In the genomic region with DNA sequence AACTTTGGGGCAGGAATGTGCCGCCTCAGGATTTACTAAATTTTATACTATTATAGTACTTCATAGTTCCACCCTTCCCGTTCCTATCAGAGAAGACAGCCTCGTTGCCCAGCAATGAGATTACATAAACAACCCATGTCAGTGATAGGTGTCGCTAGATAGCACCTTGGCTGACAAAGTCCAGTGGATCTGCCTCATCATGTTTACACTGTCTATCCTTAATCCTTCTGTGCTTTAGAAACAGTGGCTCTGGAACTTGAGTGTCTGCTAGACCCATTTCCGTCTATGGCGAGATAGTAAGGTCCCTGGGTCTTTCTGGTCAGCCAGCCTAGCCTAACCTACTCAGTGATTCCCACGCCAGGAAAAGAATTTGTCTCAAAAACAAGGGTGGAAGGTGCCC, we compare ENCODE assay signal across 17 mouse cellular contexts. TPM values are rescaled to one million over a fixed set of nuclear protein-coding genes. Genes with fewer than 3 reads are reported as not detected.
DNase-seq lines count a peak whose midpoint lies in the region; ATAC-seq lines count a peak whose summit lies in the region.
"Had no signal": no experiment of that assay in that cellular context is flagged by ENCODE, and none has a peak within 500 bp of the region (broad histone marks: within the 10 kb centered on the region; RNA-seq: fewer than 3 reads in every experiment).

No protein-coding gene starts in this region.

- no peak for DNase-seq in heart, postnatal 25 days (ENCODE audit: low spot score)
- DNase-seq in layer of hippocampus, postnatal 36 days, result no peak
- no peak for DNase-seq in cerebellum, adult 8-10 months
- DNase-seq: adrenal gland, postnatal 25 days; cerebellum, postnatal 10 days; heart, postnatal 10 days; kidney, adult 9 months; kidney, postnatal 4 days; lung, postnatal 10 days; thymus, adult 18-20 months had no signal

- no peak; the same call in 1 of the 2 replicates for ATAC-seq in heart, embryonic 16.5 days (replicated peaks; ENCODE audit: extremely low read depth, insufficient read depth, low FRiP score)
- ATAC-seq in intestine, embryonic 16.5 days, result peak; percentile 60
- ATAC-seq in liver, embryonic 15.5 days (ENCODE audit: insufficient read depth), result peak; percentile 70
- ATAC-seq in monocyte, adult 5-6 weeks (replicated peaks; ENCODE audit: insufficient number of reproducible peaks, low FRiP score, low TSS enrichment, poor library complexity, severe bottlenecking), result no peak
- ATAC-seq: hindbrain, embryonic 16.5 days; Patski had no signal

- H3K9ac ChIP-seq in heart, embryonic 16.5 days (ENCODE audit: low read length), result no peak overlapping the region
- no peak overlapping the region for H3K9ac ChIP-seq in intestine, embryonic 16.5 days (ENCODE audit: low read depth, low read length)
- H3K9ac ChIP-seq in liver, embryonic 15.5 days, result no peak overlapping the region
- H3K9ac ChIP-seq: midbrain, embryonic 12.5 days had no signal

- H3K27ac ChIP-seq in heart, embryonic 16.5 days (ENCODE audit: low read length), result no peak overlapping the region
- no peak overlapping the region; the same call in 1 of the 2 replicates for H3K27ac ChIP-seq in intestine, embryonic 16.5 days (ENCODE audit: low read length)
- peak overlapping the region; percentile 55; the same call in 1 of the 2 replicates for H3K27ac ChIP-seq in liver, embryonic 15.5 days (replicated peaks)
- H3K27ac ChIP-seq: midbrain, embryonic 12.5 days had no signal

- 0 out of 2 replicates have a peak, but pooled peaks cover 3% of the 10 kb centered on the region for H3K36me3 ChIP-seq in heart, embryonic 16.5 days (ENCODE audit: control insufficient read depth, insufficient read depth)
- no peaks in the 10 kb centered on the region for H3K36me3 ChIP-seq in intestine, embryonic 16.5 days (ENCODE audit: control insufficient read depth, insufficient read depth, low read length)
- peaks cover 29% of the 10 kb centered on the region for H3K36me3 ChIP-seq in liver, embryonic 15.5 days (replicated peaks)
- H3K36me3 ChIP-seq: midbrain, embryonic 12.5 days had no signal

- H3K4me2 ChIP-seq in heart, embryonic 16.5 days (ENCODE audit: low read depth, low read length), result peak overlapping the region; percentile 16; the same call in 1 of the 2 replicates
- H3K4me2 ChIP-seq in intestine, embryonic 16.5 days (ENCODE audit: low read depth, low read length), result no peak overlapping the region
- H3K4me2 ChIP-seq in liver, embryonic 15.5 days, result peak overlapping the region; percentile 35
- H3K4me2 ChIP-seq: midbrain, embryonic 12.5 days had no signal

- no peaks in the 10 kb centered on the region for H3K27me3 ChIP-seq in heart, embryonic 16.5 days (ENCODE audit: control insufficient read depth, insufficient read depth, low read length)
- H3K27me3 ChIP-seq in intestine, embryonic 16.5 days (replicated peaks; ENCODE audit: control insufficient read depth, insufficient read depth, low read length), result no peaks in the 10 kb centered on the region
- H3K27me3 ChIP-seq in liver, embryonic 15.5 days, result no peaks in the 10 kb centered on the region
- H3K27me3 ChIP-seq: midbrain, embryonic 12.5 days; Patski had no signal

- intact Hi-C loops in heart, postnatal 25 days (cut with DNase I), result no loop called here

- WGBS in heart, embryonic 16.5 days, result 34% methylated on average over 7 of the region's 7 CpGs
- 33% methylated on average over 7 of the region's 7 CpGs for WGBS in intestine, embryonic 16.5 days
- WGBS in liver, embryonic 15.5 days (ENCODE audit: insufficient replicate concordance), result 36% methylated on average over 7 of the region's 7 CpGs

- no peak overlapping the region for H3K4me3 ChIP-seq in heart, embryonic 16.5 days (ENCODE audit: low read length)
- H3K4me3 ChIP-seq in intestine, embryonic 16.5 days (ENCODE audit: low read length), result no peak overlapping the region
- H3K4me3 ChIP-seq in liver, embryonic 15.5 days (replicated peaks), result no peak overlapping the region
- H3K4me3 ChIP-seq: midbrain, embryonic 12.5 days had no signal

- H3K9me3 ChIP-seq in heart, embryonic 16.5 days (replicated peaks; ENCODE audit: control insufficient read depth, low read length), result no peaks in the 10 kb centered on the region
- H3K9me3 ChIP-seq in intestine, embryonic 16.5 days (ENCODE audit: control insufficient read depth, low read length), result no peaks in the 10 kb centered on the region
- no peaks in the 10 kb centered on the region for H3K9me3 ChIP-seq in liver, embryonic 15.5 days (replicated peaks)
- H3K9me3 ChIP-seq: midbrain, embryonic 12.5 days had no signal

- H3K4me1 ChIP-seq in heart, embryonic 16.5 days (ENCODE audit: control insufficient read depth, insufficient read depth, low read length), result peaks cover 2% of the 10 kb centered on the region
- peaks cover 3% of the 10 kb centered on the region for H3K4me1 ChIP-seq in intestine, embryonic 16.5 days (ENCODE audit: control insufficient read depth, insufficient read depth, low read length)
- peaks cover 24% of the 10 kb centered on the region for H3K4me1 ChIP-seq in liver, embryonic 15.5 days (replicated peaks)
- H3K4me1 ChIP-seq: midbrain, embryonic 12.5 days had no signal

RNA-seq across cellular contexts. Expression of a gene that starts 17.0 kb away (rescaled TPM):
- polyA plus RNA-seq in heart, embryonic 16.5 days (2015; fragmentation: Nextera tagmentation; extraction: Ambion mirVana), result 90.4 and 90.5 TPM in 2 replicates
- total RNA-seq in heart, postnatal 25 days (2021), result 10 to 100 TPM; 65.8 to 72.0 TPM
- polyA plus RNA-seq in intestine, embryonic 16.5 days (2015; fragmentation: Nextera tagmentation; extraction: Ambion mirVana), result 136 and 144 TPM in 2 replicates
- polyA plus RNA-seq in liver, embryonic 15.5 days (2015; fragmentation: Nextera tagmentation; extraction: Ambion mirVana), result 65.7 and 68.7 TPM in 2 replicates
- 10 to 100 TPM; 73.5 to 83.4 TPM for total RNA-seq in layer of hippocampus, postnatal 36 days (2021)
- 46.3 to 64.6 TPM (median 59.6 TPM) in 3 replicates for total RNA-seq in monocyte, adult 5-6 weeks (2017)

RNA-seq across cellular contexts. Expression of a gene that starts 17.4 kb away (rescaled TPM):
- polyA plus RNA-seq in heart, embryonic 16.5 days (2015; fragmentation: Nextera tagmentation; extraction: Ambion mirVana), result 26.9 and 28.5 TPM in 2 replicates
- total RNA-seq in heart, postnatal 25 days (2021), result 10 to 100 TPM; 40.1 to 40.4 TPM
- polyA plus RNA-seq in intestine, embryonic 16.5 days (2015; fragmentation: Nextera tagmentation; extraction: Ambion mirVana), result 55.5 and 63.0 TPM in 2 replicates
- 62.1 and 74.6 TPM in 2 replicates for polyA plus RNA-seq in liver, embryonic 15.5 days (2015; fragmentation: Nextera tagmentation; extraction: Ambion mirVana)
- 10 to 100 TPM; 14.8 to 16.1 TPM for total RNA-seq in layer of hippocampus, postnatal 36 days (2021)
- total RNA-seq in monocyte, adult 5-6 weeks (2017), result 49.4 to 66.8 TPM (median 54.5 TPM) in 3 replicates

RNA-seq across cellular contexts. Expression of a gene that starts 59.8 kb away (rescaled TPM):
- polyA plus RNA-seq in heart, embryonic 16.5 days (2015; fragmentation: Nextera tagmentation; extraction: Ambion mirVana), result 1.5 and 2.7 TPM in 2 replicates
- total RNA-seq in heart, postnatal 25 days (2021), result 1 to 10 TPM in 1 of 2 experiments, under 1 TPM in 1; 0.67 to 1.6 TPM
- 1.9 and 2.7 TPM in 2 replicates for polyA plus RNA-seq in intestine, embryonic 16.5 days (2015; fragmentation: Nextera tagmentation; extraction: Ambion mirVana)
- polyA plus RNA-seq in liver, embryonic 15.5 days (2015; fragmentation: Nextera tagmentation; extraction: Ambion mirVana), result 0.06 and 0.15 TPM in 2 replicates
- 1 to 10 TPM; 9.0 to 9.7 TPM for total RNA-seq in layer of hippocampus, postnatal 36 days (2021)
- total RNA-seq in monocyte, adult 5-6 weeks (2017), result not detected in 3 replicates

Comparison
In these comparisons a context has a peak if more than half of its experiments do, and no peak if none do; other contexts are left out.
1. ATAC-seq: peak in intestine, embryonic 16.5 days (single experiment) and liver, embryonic 15.5 days (single experiment); none in heart, embryonic 16.5 days (single experiment) and monocyte, adult 5-6 weeks (single experiment).